In genomic region chr2:168428375-168428901, GRCm38 (mm10) we compare ENCODE assay signal across 11 mouse cellular contexts.
DNase-seq lines count a peak whose midpoint lies in the region; ATAC-seq and TF ChIP-seq lines count a peak whose summit lies in the region.
"Had no signal": no experiment of that assay in that cellular context is flagged by ENCODE, and none has a peak within 500 bp of the region (broad histone marks: within the 10 kb centered on the region; RNA-seq: fewer than 3 reads in every experiment).

No protein-coding gene starts in this region.

- no peak overlapping the region for H3K9ac ChIP-seq in midbrain, embryonic 13.5 days (replicated peaks)
- H3K9ac ChIP-seq in forebrain, embryonic 14.5 days (ENCODE audit: low read length), result no peak overlapping the region

- peak in 1 of 2 experiments; percentile 45 for DNase-seq in layer of hippocampus, adult 2 months (ENCODE audit: low spot score in 2 of 2)
- DNase-seq in layer of hippocampus, postnatal 10 days (ENCODE audit: low spot score in 2 of 2), result no peak
- peak; percentile 42 for DNase-seq in thymus, postnatal 4 days
- DNase-seq in thymus, postnatal 0 days (ENCODE audit: low spot score), result no peak
- DNase-seq in retina, embryonic 14.5 days (ENCODE audit: low spot score), result no peak
- no peak for DNase-seq in forebrain, embryonic 14.5 days (ENCODE audit: low spot score)
- DNase-seq: cerebellum, adult 9-10 months; layer of hippocampus, postnatal 36 days had no signal

- no peak overlapping the region for H3K4me2 ChIP-seq in midbrain, embryonic 13.5 days (replicated peaks)
- H3K4me2 ChIP-seq in forebrain, embryonic 14.5 days (ENCODE audit: low read length), result no peak overlapping the region

- H3K4me3 ChIP-seq in layer of hippocampus, adult 2 months, result no peak overlapping the region
- H3K4me3 ChIP-seq in bone marrow macrophage, adult 2 months (ENCODE audit: insufficient read depth, low read length), result no peak overlapping the region
- no peak overlapping the region for H3K4me3 ChIP-seq in midbrain, embryonic 13.5 days (replicated peaks)
- H3K4me3 ChIP-seq in forebrain, embryonic 14.5 days (ENCODE audit: low read depth, low read length), result no peak overlapping the region
- H3K4me3 ChIP-seq: myocyte had no signal

- no peaks in the 10 kb centered on the region for H3K36me3 ChIP-seq in midbrain, embryonic 13.5 days
- no peaks in the 10 kb centered on the region for H3K36me3 ChIP-seq in forebrain, embryonic 14.5 days (ENCODE audit: control insufficient read depth, insufficient read depth, low read length)

- no peaks in the 10 kb centered on the region; the same call in 1 of the 2 replicates for H3K9me3 ChIP-seq in midbrain, embryonic 13.5 days
- 0 out of 2 replicates have a peak, but pooled peaks cover 3% of the 10 kb centered on the region for H3K9me3 ChIP-seq in forebrain, embryonic 14.5 days (replicated peaks; ENCODE audit: control insufficient read depth, low read length)

- peaks cover 8% of the 10 kb centered on the region for H3K4me1 ChIP-seq in bone marrow macrophage, adult 2 months (ENCODE audit: control insufficient read depth, insufficient read depth, low read length)
- H3K4me1 ChIP-seq in midbrain, embryonic 13.5 days (replicated peaks), result peaks cover 7% of the 10 kb centered on the region
- H3K4me1 ChIP-seq in forebrain, embryonic 14.5 days (ENCODE audit: control insufficient read depth, insufficient read depth, low read length), result no peaks in the 10 kb centered on the region

- H3K27me3 ChIP-seq in midbrain, embryonic 13.5 days, result no peaks in the 10 kb centered on the region
- H3K27me3 ChIP-seq in forebrain, embryonic 14.5 days (replicated peaks; ENCODE audit: control insufficient read depth, insufficient read depth, low read length), result no peaks in the 10 kb centered on the region

- TF ChIP-seq CTCF in layer of hippocampus, adult 2 months (conservative IDR thresholded peaks at IDR 0.05), result peak; percentile 56
- TF ChIP-seq CTCF in bone marrow macrophage, adult 2 months (IDR thresholded peaks at IDR 0.05; ENCODE audit: low read depth, low read length), result peak; percentile 46

- H3K27ac ChIP-seq in layer of hippocampus, adult 2 months, result no peak overlapping the region
- H3K27ac ChIP-seq in bone marrow macrophage, adult 2 months (ENCODE audit: insufficient read depth, low read depth, low read length), result no peak overlapping the region
- no peak overlapping the region for H3K27ac ChIP-seq in midbrain, embryonic 13.5 days
- H3K27ac ChIP-seq in forebrain, embryonic 14.5 days (ENCODE audit: low read depth, low read length), result no peak overlapping the region

- no peak for TF ChIP-seq POLR2A in bone marrow macrophage, adult 2 months (IDR thresholded peaks at IDR 0.05; ENCODE audit: borderline replicate concordance, low read depth, low read length)

- WGBS in midbrain, embryonic 13.5 days, result 95% methylated on average over 5 of the region's 5 CpGs
- WGBS in forebrain, embryonic 14.5 days, result 96% methylated on average over 5 of the region's 5 CpGs

- no peak for ATAC-seq in midbrain, embryonic 13.5 days
- ATAC-seq in forebrain, embryonic 14.5 days, result no peak
